Mouse (Mus musculus) neural tube, embryonic 14.5 days (tissue): ENCODE results near the gene Flrt2. TPM values are rescaled to one million over a fixed set of nuclear protein-coding genes. Genes with fewer than 3 reads are reported as not detected.

Experiments
- ATAC-seq: fragments of 200-750 bp; cut with Nextera tagmentation; 2 replicates; pipeline ENCODE4 v1.8.0; 2017; ENCODE audit warnings: low read depth, mild to moderate bottlenecking, moderate TSS enrichment, moderate library complexity
- H3K27ac ChIP-seq: fragments of 300-500 bp; sonication (generic); 2 replicates; pipeline ENCODE4 v1.5.1; 2014; ENCODE audit warnings: low read depth, mild to moderate bottlenecking, control low read depth, low read length, moderate library complexity, mixed read lengths
- H3K27me3 ChIP-seq: fragments of 300-500 bp; sonication (generic); 2 replicates; pipeline ENCODE4 v1.6.1; 2014; ENCODE audit warnings: low read length; ENCODE audit not compliant: control insufficient read depth, insufficient read depth
- H3K36me3 ChIP-seq: fragments of 300-500 bp; sonication (generic); 2 replicates; pipeline ENCODE4 v1.6.1; 2014; ENCODE audit warnings: low read length, mixed read lengths; ENCODE audit not compliant: control insufficient read depth, insufficient read depth
- H3K4me1 ChIP-seq: fragments of 300-500 bp; sonication (generic); 2 replicates; pipeline ENCODE4 v1.6.1; 2014; ENCODE audit warnings: low read length; ENCODE audit not compliant: control insufficient read depth, insufficient read depth
- H3K4me2 ChIP-seq: fragments of 300-500 bp; sonication (generic); 2 replicates; pipeline ENCODE4 v1.6.1; 2014; ENCODE audit warnings: mild to moderate bottlenecking, low read depth, low read length, control low read depth
- H3K4me3 ChIP-seq: fragments of 300-500 bp; sonication (generic); 2 replicates; pipeline ENCODE4 v1.5.1; 2014; ENCODE audit warnings: low read depth, low read length, control low read depth, mixed read lengths
- H3K9ac ChIP-seq: fragments of 300-500 bp; sonication (generic); replicated peaks from 2 replicates; pipeline ENCODE4 v1.6.1; 2014; ENCODE audit warnings: low read depth, mild to moderate bottlenecking, control low read depth, low read length, mixed read lengths
- H3K9me3 ChIP-seq: fragments of 300-500 bp; sonication (generic); 2 replicates; pipeline ENCODE4 v1.6.1; 2016; ENCODE audit warnings: low read length; ENCODE audit not compliant: control insufficient read depth
- WGBS: fragments of 180-500 bp; shearing (Covaris S2); extraction: QIAGEN DNeasy Blood & Tissue Kit; methylation state at CpG from one replicate; pipeline ENCODE4 v1.1.7; 2014; 5-methylcytosine and 5-hydroxymethylcytosine counted together
- polyA plus RNA-seq: library from polyadenylated mRNA; unstranded; fragments of >200 nt; fragmentation: Nextera tagmentation; extraction: Ambion mirVana; gene quantifications from 2 replicates; pipeline ENCODE4 v1.2.1, GENCODE M21; 2014

The Flrt2 gene
- polyA plus RNA-seq, 1 experiment from 2014 or later, result 30.1 TPM

GRCm38 (mm10) chr12:95692948-95693650, 1.1 kb downstream of the Flrt2 start:
- Histone ChIP-seq H3K36me3 (no peaks in the 10 kb centered on the region), H3K4me2 (peak overlapping the region; percentile 82), H3K27me3 (0 out of 2 replicates have a peak, but pooled peaks cover 3% of the 10 kb centered on the region), H3K9ac (peak overlapping the region; percentile 87), H3K9me3 (no peaks in the 10 kb centered on the region), H3K4me1 (peaks cover 4% of the 10 kb centered on the region; the same call in 1 of the 2 replicates), H3K27ac (peak overlapping the region; percentile 24; the same call in 1 of the 2 replicates), H3K4me3 (peak overlapping the region; percentile 85)
- WGBS, result 2% methylated on average over 13 of the region's 13 CpGs
- ATAC-seq, result no peak

- Histone ChIP-seq H3K9me3 (no peaks in the 10 kb centered on the region), H3K27me3 (0 out of 2 replicates have a peak, but pooled peaks cover 3% of the 10 kb centered on the region), H3K36me3 (no peaks in the 10 kb centered on the region), H3K27ac (peak overlapping the region; percentile 86; the same call in 1 of the 2 replicates), H3K4me1 (peaks cover 4% of the 10 kb centered on the region; the same call in 1 of the 2 replicates), H3K4me3 (peak overlapping the region; percentile 85), H3K9ac (peak overlapping the region; percentile 87), H3K4me2 (peak overlapping the region; percentile 82)
- ATAC-seq, result peak; percentile 28; the same call in 1 of the 2 replicates
- under 1% methylated on average over 28 of the region's 28 CpGs for WGBS
These were observed 1.8 kb downstream of the Flrt2 start for GRCm38 (mm10) chr12:95693651-95694471.

- WGBS, result under 1% methylated on average over 8 of the region's 8 CpGs
- H3K4me3 ChIP-seq, result peak overlapping the region; percentile 85
- peak overlapping the region; percentile 82 for H3K4me2 ChIP-seq
- peaks cover 4% of the 10 kb centered on the region; the same call in 1 of the 2 replicates for H3K4me1 ChIP-seq
- H3K27me3 ChIP-seq, result 0 out of 2 replicates have a peak, but pooled peaks cover 3% of the 10 kb centered on the region
- peak overlapping the region; percentile 87 for H3K9ac ChIP-seq
- peak overlapping the region; percentile 86; the same call in 1 of the 2 replicates for H3K27ac ChIP-seq
- H3K36me3 ChIP-seq, result no peaks in the 10 kb centered on the region
- 0 out of 2 replicates have a peak, but pooled peaks have one; percentile 0 for ATAC-seq
- H3K9me3 ChIP-seq, result no peaks in the 10 kb centered on the region
These were observed 2.5 kb downstream of the Flrt2 start for GRCm38 (mm10) chr12:95694507-95694906.

- H3K4me3 ChIP-seq, result peak overlapping the region; percentile 85
- H3K27me3 ChIP-seq, result 0 out of 2 replicates have a peak, but pooled peaks cover 3% of the 10 kb centered on the region
- H3K4me2 ChIP-seq, result peak overlapping the region; percentile 82
- H3K9ac ChIP-seq, result peak overlapping the region; percentile 87
- peak; percentile 88 for ATAC-seq
- under 1% methylated on average over 58 of the region's 68 CpGs for WGBS
- peaks cover 4% of the 10 kb centered on the region; the same call in 1 of the 2 replicates for H3K4me1 ChIP-seq
- H3K36me3 ChIP-seq, result no peaks in the 10 kb centered on the region
- H3K9me3 ChIP-seq, result no peaks in the 10 kb centered on the region
- peak overlapping the region; percentile 86 for H3K27ac ChIP-seq
These were observed 3.2 kb downstream of the Flrt2 start for GRCm38 (mm10) chr12:95694991-95695833.

- H3K36me3 ChIP-seq, result no peaks in the 10 kb centered on the region
- peak overlapping the region; percentile 86 for H3K27ac ChIP-seq
- H3K4me3 ChIP-seq, result peak overlapping the region; percentile 85
- 0 out of 2 replicates have a peak, but pooled peaks cover 3% of the 10 kb centered on the region for H3K27me3 ChIP-seq
- H3K9me3 ChIP-seq, result no peaks in the 10 kb centered on the region
- 0 out of 2 replicates have a peak, but pooled peaks have one; percentile 10 for ATAC-seq
- H3K9ac ChIP-seq, result peak overlapping the region; percentile 87
- peak overlapping the region; percentile 82 for H3K4me2 ChIP-seq
- under 1% methylated on average over 25 of the region's 28 CpGs for WGBS
- peaks cover 2% of the 10 kb centered on the region; the same call in 1 of the 2 replicates for H3K4me1 ChIP-seq
These were observed 4.0 kb downstream of the Flrt2 start for GRCm38 (mm10) chr12:95695834-95696521.

- Histone ChIP-seq H3K27me3 (0 out of 2 replicates have a peak, but pooled peaks cover 3% of the 10 kb centered on the region), H3K4me3 (peak overlapping the region; percentile 85)
- WGBS, result 7% methylated on average over 6 of the region's 6 CpGs
These were observed 4.5 kb downstream of the Flrt2 start for GRCm38 (mm10) chr12:95696522-95697025.

GRCm38 (mm10) chr12:95698556-95698955, 6.5 kb downstream of the Flrt2 start:
- Histone ChIP-seq H3K9me3 (no peaks in the 10 kb centered on the region), H3K9ac (peak overlapping the region; percentile 87; the same call in 1 of the 2 replicates), H3K4me1 (no peaks in the 10 kb centered on the region), H3K36me3 (no peaks in the 10 kb centered on the region), H3K4me2 (peak overlapping the region; percentile 82), H3K27me3 (no peaks in the 10 kb centered on the region), H3K27ac (no peak overlapping the region), H3K4me3 (peak overlapping the region; percentile 85)
- WGBS, result 56% methylated on average over 1 of the region's 1 CpGs
- ATAC-seq, result no peak

More at GRCm38 (mm10) chr12:95696522-95697025, 4.5 kb downstream of the Flrt2 start:
- Histone ChIP-seq H3K4me2 (peak overlapping the region; percentile 82), H3K4me1 (no peaks in the 10 kb centered on the region), H3K9ac (peak overlapping the region; percentile 87), H3K27ac (peak overlapping the region; percentile 86), H3K36me3 (no peaks in the 10 kb centered on the region), H3K9me3 (no peaks in the 10 kb centered on the region)
- no peak for ATAC-seq
